Mouse (Mus musculus) heart, adult 9 months (tissue): Measurements from ENCODE around the gene Gm26992.
"Not testable (repeated sequence)": the region's sequence is repeated elsewhere in the genome, so short reads cannot be mapped to it uniquely, and the experiment has no call there.

Experiments used
- DNase-seq, 2 experiments: peaks; one replicate each; pipeline ENCODE4 v3.0.0; 2022; ENCODE audit warnings: low spot score in 2 of 2

Gm26992 gene

GRCm38 (mm10) chrX:103421710-103422109 is at the start of gene Gm26992:
Gene Gm26992 (plus strand): TSS chrX:103422010.
- no peak for DNase-seq

GRCm38 (mm10) chrX:103374250-103374649 is 47.6 kb upstream of the Gm26992 start:
- peak in 1 of 2 experiments; percentile 2 for DNase-seq

- DNase-seq: no peak
Observed at GRCm38 (mm10) chrX:103384528-103384927, 37.3 kb upstream of the Gm26992 start.

- no peak for DNase-seq
Observed at GRCm38 (mm10) chrX:103388131-103388530, 33.7 kb upstream of the Gm26992 start.

- no peak for DNase-seq
Observed at GRCm38 (mm10) chrX:103393841-103394240, 28.0 kb upstream of the Gm26992 start.

- DNase-seq: no peak
Observed at GRCm38 (mm10) chrX:103405021-103405420, 16.8 kb upstream of the Gm26992 start.

- DNase-seq: no peak
Observed at GRCm38 (mm10) chrX:103414167-103414566, 7.6 kb upstream of the Gm26992 start, which contains the start of gene Tsx. Gene Tsx (plus strand): TSS chrX:103414467.

GRCm38 (mm10) chrX:103427677-103428076 is 5.9 kb downstream of the Gm26992 start:
- no peak for DNase-seq

- no peak for DNase-seq
Observed at GRCm38 (mm10) chrX:103432293-103432692, 10.5 kb downstream of the Gm26992 start.

- DNase-seq: no peak
Observed at GRCm38 (mm10) chrX:103438023-103438422, 16.2 kb downstream of the Gm26992 start.

- peak; percentile 1 to 23 for DNase-seq
Observed at GRCm38 (mm10) chrX:103440803-103441202, 19.0 kb downstream of the Gm26992 start.

GRCm38 (mm10) chrX:103443755-103444154 is 21.9 kb downstream of the Gm26992 start:
- peak; percentile 5 to 54 for DNase-seq

- peak in 1 of 2 experiments; percentile 10 for DNase-seq
Observed at GRCm38 (mm10) chrX:103447539-103448169, 25.8 kb downstream of the Gm26992 start.

- DNase-seq: not testable (repeated sequence)
Observed at GRCm38 (mm10) chrX:103448429-103448828, 26.6 kb downstream of the Gm26992 start.

- DNase-seq: not testable (repeated sequence)
Observed at GRCm38 (mm10) chrX:103448943-103449722, 27.3 kb downstream of the Gm26992 start.

GRCm38 (mm10) chrX:103452815-103453214 is 31.0 kb downstream of the Gm26992 start:
- no peak for DNase-seq

- DNase-seq: no peak
Observed at GRCm38 (mm10) chrX:103460056-103460455, 38.2 kb downstream of the Gm26992 start.

GRCm38 (mm10) chrX:103468998-103469397 is 47.2 kb downstream of the Gm26992 start:
- no peak for DNase-seq

- no peak for DNase-seq
Observed at GRCm38 (mm10) chrX:103472346-103472745, 50.5 kb downstream of the Gm26992 start.

GRCm38 (mm10) chrX:103477507-103477906 is 55.7 kb downstream of the Gm26992 start:
- DNase-seq: peak; percentile 4 to 57

GRCm38 (mm10) chrX:103481243-103482096 is 59.7 kb downstream of the Gm26992 start:
- peak in 1 of 2 experiments; percentile 72 for DNase-seq

GRCm38 (mm10) chrX:103482097-103482451 is 60.3 kb downstream of the Gm26992 start:
- DNase-seq: no peak
